Mouse (Mus musculus): ENCODE results near the gene Nkain1. TPM values are rescaled to one million over a fixed set of nuclear protein-coding genes. Genes with fewer than 3 reads are reported as not detected.

The Nkain1 gene
- 1.2 TPM in 2 replicates for polyA plus RNA-seq (2015; fragmentation: Nextera tagmentation; extraction: Ambion mirVana)

- H3K27me3 ChIP-seq (replicated peaks), result 0 out of 2 replicates have a peak, but pooled peaks cover 11% of the 10 kb centered on the region
- peak within 1 kb of the TSS; percentile 99 for H3K4me2 ChIP-seq
- peaks cover 13% of the 10 kb centered on the region; the same call in 1 of the 2 replicates for H3K4me1 ChIP-seq
- peak; percentile 67 for ATAC-seq (ENCODE audit: insufficient read depth, low FRiP score, low read depth)
- peak within 1 kb of the TSS; percentile 68 for H3K4me3 ChIP-seq (replicated peaks)
- WGBS, result under 1% methylated on average over 26 of the region's 41 CpGs
- H3K9me3 ChIP-seq, result no peaks in the 10 kb centered on the region
- H3K27ac ChIP-seq, result no peak within 1 kb of the TSS
- H3K9ac ChIP-seq, result peak within 1 kb of the TSS; percentile 46
- no peaks in the 10 kb centered on the region for H3K36me3 ChIP-seq
Observed at GRCm38 (mm10) chr4:130574048-130574413, at the start of gene Nkain1. Gene Nkain1 (minus strand): TSS chr4:130574173.

GRCm38 (mm10) chr4:130578734-130579274 is 4.8 kb upstream of the Nkain1 start:
- H3K4me2 ChIP-seq, result no peak overlapping the region
- no peak overlapping the region for H3K4me3 ChIP-seq (replicated peaks)
- no peaks in the 10 kb centered on the region for H3K9me3 ChIP-seq
- no peak overlapping the region for H3K9ac ChIP-seq
- H3K36me3 ChIP-seq, result no peaks in the 10 kb centered on the region
- peaks cover 4% of the 10 kb centered on the region; the same call in 1 of the 2 replicates for H3K4me1 ChIP-seq
- 46% methylated on average over 9 of the region's 9 CpGs for whole genome bisulfite sequencing
- H3K27me3 ChIP-seq (replicated peaks), result no peaks in the 10 kb centered on the region
- ATAC-seq (ENCODE audit: insufficient read depth, low FRiP score, low read depth), result peak; percentile 79
- H3K27ac ChIP-seq, result no peak overlapping the region

- Histone ChIP-seq H3K4me1 (peaks cover 13% of the 10 kb centered on the region; the same call in 1 of the 2 replicates), H3K4me3 (replicated peaks) (no peak overlapping the region), H3K4me2 (no peak overlapping the region), H3K27me3 (replicated peaks) (0 out of 2 replicates have a peak, but pooled peaks cover 11% of the 10 kb centered on the region), H3K36me3 (no peaks in the 10 kb centered on the region), H3K27ac (no peak overlapping the region), H3K9ac (no peak overlapping the region), H3K9me3 (no peaks in the 10 kb centered on the region)
- 71% methylated on average over 6 of the region's 6 CpGs for WGBS
- ATAC-seq (ENCODE audit: insufficient read depth, low FRiP score, low read depth), result no peak
Observed at GRCm38 (mm10) chr4:130577081-130577480, 3.1 kb upstream of the Nkain1 start.

DNA sequence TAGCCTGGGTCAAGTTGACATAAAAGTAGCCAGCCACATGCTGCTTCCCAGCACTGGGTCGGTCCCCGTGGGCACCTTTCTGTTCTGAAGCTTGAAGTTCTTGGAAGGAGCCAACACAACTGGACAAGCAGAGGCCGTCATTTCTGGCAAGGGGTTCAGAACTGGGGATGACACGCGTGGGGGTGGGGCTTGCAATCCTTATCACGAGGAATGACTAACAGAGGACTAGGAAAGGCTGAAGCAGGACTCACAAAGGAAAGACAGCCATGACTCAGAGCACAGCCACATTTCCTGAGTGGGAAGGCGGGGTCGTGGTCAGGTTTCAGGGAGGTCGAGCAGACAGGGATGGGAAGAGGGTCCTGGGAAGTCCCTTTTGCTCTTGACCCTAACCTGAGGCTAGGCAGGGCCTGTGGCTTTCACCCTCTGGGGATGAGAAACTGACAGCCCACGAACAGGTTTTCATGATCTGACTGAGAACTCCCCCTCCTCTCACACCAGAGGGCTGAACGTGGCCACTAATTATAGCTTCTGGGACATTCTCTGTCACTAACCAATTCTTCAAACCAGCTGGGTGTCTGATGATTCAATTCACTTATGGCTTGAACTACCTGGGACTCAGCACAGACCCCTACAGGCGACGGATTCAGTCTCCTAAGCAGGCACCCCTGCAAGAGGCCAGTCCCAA is 2.4 kb upstream of the Nkain1 start:
- Histone ChIP-seq H3K36me3 (no peaks in the 10 kb centered on the region), H3K4me3 (replicated peaks) (no peak overlapping the region), H3K4me1 (peaks cover 13% of the 10 kb centered on the region; the same call in 1 of the 2 replicates), H3K27me3 (replicated peaks) (0 out of 2 replicates have a peak, but pooled peaks cover 11% of the 10 kb centered on the region), H3K9ac (no peak overlapping the region), H3K4me2 (no peak overlapping the region), H3K27ac (no peak overlapping the region), H3K9me3 (no peaks in the 10 kb centered on the region)
- ATAC-seq (ENCODE audit: insufficient read depth, low FRiP score, low read depth), result no peak
- WGBS, result 55% methylated on average over 13 of the region's 13 CpGs

GRCm38 (mm10) chr4:130575533-130575932 is 1.6 kb upstream of the Nkain1 start:
- no peaks in the 10 kb centered on the region for H3K9me3 ChIP-seq
- 72% methylated on average over 3 of the region's 3 CpGs for WGBS
- H3K4me2 ChIP-seq, result no peak overlapping the region
- H3K4me3 ChIP-seq (replicated peaks), result no peak overlapping the region
- no peak overlapping the region for H3K27ac ChIP-seq
- no peak overlapping the region for H3K9ac ChIP-seq
- H3K36me3 ChIP-seq, result no peaks in the 10 kb centered on the region
- 0 out of 2 replicates have a peak, but pooled peaks cover 11% of the 10 kb centered on the region for H3K27me3 ChIP-seq (replicated peaks)
- no peak for ATAC-seq (ENCODE audit: insufficient read depth, low FRiP score, low read depth)
- peaks cover 13% of the 10 kb centered on the region; the same call in 1 of the 2 replicates for H3K4me1 ChIP-seq

DNA sequence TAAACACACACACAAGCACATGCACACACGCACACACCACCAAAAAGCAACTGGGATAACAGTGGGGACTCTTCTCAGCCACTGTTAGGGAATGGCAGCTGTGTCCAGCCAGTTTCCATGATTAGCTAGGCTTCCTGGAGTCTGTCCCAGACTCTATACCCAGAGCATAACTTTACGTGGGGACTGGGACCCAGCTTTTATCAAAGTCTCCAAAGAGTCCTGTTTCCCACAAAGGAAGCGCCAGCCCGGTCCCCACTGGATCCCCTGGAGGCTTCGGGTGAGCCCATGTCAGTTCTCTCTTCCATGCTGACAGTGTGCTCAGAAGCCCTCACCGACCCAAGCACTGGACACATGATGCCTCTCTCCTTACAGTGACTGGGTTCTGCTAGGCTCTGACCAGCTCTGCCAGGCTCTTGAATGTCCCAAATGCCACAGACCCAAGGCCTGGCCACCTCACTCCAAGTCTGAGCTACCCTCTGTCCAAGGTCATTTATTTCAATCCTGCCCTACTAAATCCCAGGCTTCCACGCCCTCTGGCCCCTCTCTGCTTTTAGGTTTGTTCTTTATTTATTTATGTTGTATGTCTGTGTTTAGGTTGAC is 988 bp upstream of the Nkain1 start:
- H3K27me3 ChIP-seq (replicated peaks), result 0 out of 2 replicates have a peak, but pooled peaks cover 11% of the 10 kb centered on the region
- peaks cover 13% of the 10 kb centered on the region; the same call in 1 of the 2 replicates for H3K4me1 ChIP-seq
- no peaks in the 10 kb centered on the region for H3K36me3 ChIP-seq
- no peak overlapping the region for H3K4me2 ChIP-seq
- H3K9ac ChIP-seq, result no peak overlapping the region
- H3K27ac ChIP-seq, result no peak overlapping the region
- no peak overlapping the region for H3K4me3 ChIP-seq (replicated peaks)
- H3K9me3 ChIP-seq, result no peaks in the 10 kb centered on the region
- ATAC-seq (ENCODE audit: insufficient read depth, low FRiP score, low read depth), result no peak
- 78% methylated on average over 7 of the region's 7 CpGs for WGBS

DNA sequence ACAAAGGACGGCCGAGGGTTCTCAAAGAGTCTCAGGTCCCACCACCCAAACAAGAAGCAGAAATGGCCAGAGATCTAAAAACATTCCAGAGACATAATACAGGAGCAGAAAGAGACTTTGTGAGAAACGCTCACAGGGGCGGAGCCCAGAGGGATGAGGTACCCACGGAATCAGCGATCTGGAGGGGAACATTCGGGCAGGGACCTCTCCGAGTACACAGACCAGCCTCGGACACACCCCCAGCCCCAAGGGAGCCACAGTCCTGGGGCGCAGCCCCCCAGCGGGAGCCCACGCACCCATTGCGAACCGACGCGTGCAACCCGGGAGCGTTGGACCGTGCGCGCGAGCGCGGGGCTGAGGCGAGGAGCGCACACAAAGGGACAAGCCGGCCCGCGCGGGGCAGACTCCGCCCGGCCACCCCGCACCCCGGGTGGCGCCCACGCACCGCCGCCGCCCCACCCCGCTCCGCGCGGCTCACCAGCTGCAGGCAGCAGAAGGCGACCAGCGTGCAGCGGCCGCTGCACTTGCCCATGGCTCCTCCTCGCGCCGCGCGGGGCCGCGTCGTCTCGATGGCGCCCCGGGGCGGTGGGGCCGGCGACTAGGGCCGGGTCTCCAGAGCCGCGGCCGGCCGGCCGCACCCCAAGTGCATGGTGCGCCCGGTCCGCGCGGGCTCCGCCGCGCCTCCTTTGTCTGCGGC is 474 bp downstream of the Nkain1 start:
- WGBS, result 0% methylated on average over 64 of the region's 76 CpGs

GRCm38 (mm10) chr4:130573012-130573350 is 992 bp downstream of the Nkain1 start:
- Histone ChIP-seq H3K36me3 (no peaks in the 10 kb centered on the region), H3K27me3 (replicated peaks) (0 out of 2 replicates have a peak, but pooled peaks cover 11% of the 10 kb centered on the region), H3K4me2 (peak overlapping the region; percentile 99), H3K4me3 (replicated peaks) (peak overlapping the region; percentile 68), H3K9me3 (no peaks in the 10 kb centered on the region), H3K4me1 (peaks cover 8% of the 10 kb centered on the region; the same call in 1 of the 2 replicates), H3K27ac (no peak overlapping the region), H3K9ac (peak overlapping the region; percentile 46; the same call in 1 of the 2 replicates)
- no peak for ATAC-seq (ENCODE audit: insufficient read depth, low FRiP score, low read depth)
- 2% methylated on average over 6 of the region's 6 CpGs for WGBS

More for the DNA sequence above, 474 bp downstream of the Nkain1 start:
- no peaks in the 10 kb centered on the region for H3K36me3 ChIP-seq
- no peaks in the 10 kb centered on the region for H3K9me3 ChIP-seq
- H3K4me2 ChIP-seq, result peak overlapping the region; percentile 99
- 0 out of 2 replicates have a peak, but pooled peaks have one; percentile 15 for ATAC-seq (ENCODE audit: insufficient read depth, low FRiP score, low read depth)
- H3K9ac ChIP-seq, result peak overlapping the region; percentile 46
- H3K4me3 ChIP-seq (replicated peaks), result peak overlapping the region; percentile 68
- 0 out of 2 replicates have a peak, but pooled peaks cover 11% of the 10 kb centered on the region for H3K27me3 ChIP-seq (replicated peaks)
- no peak overlapping the region for H3K27ac ChIP-seq
- peaks cover 9% of the 10 kb centered on the region; the same call in 1 of the 2 replicates for H3K4me1 ChIP-seq

DNA sequence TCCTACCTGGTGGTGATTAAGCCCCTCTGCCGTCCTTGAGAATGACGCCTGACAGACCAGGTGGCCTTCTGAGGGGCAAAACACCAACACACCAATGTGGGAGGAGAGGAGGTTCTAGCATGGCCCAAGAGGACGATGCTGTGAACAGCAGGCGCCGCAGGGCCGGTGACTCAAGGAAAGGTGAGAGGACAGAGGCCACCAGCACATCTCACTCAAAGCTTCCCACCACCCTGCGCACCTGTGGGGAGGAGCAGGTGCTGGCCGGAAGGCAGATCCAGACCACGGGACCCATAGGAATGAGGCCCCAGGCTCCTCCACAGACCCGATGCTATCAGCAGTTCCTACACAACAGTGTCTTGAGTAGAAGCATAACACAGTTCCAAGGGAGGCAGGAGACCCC is 1.4 kb downstream of the Nkain1 start:
- WGBS, result 30% methylated on average over 10 of the region's 10 CpGs
- ATAC-seq (ENCODE audit: insufficient read depth, low FRiP score, low read depth), result no peak
- peak overlapping the region; percentile 68; the same call in 1 of the 2 replicates for H3K4me3 ChIP-seq (replicated peaks)
- no peaks in the 10 kb centered on the region for H3K36me3 ChIP-seq
- 0 out of 2 replicates have a peak, but pooled peaks cover 11% of the 10 kb centered on the region for H3K27me3 ChIP-seq (replicated peaks)
- peak overlapping the region; percentile 99 for H3K4me2 ChIP-seq
- no peak overlapping the region for H3K27ac ChIP-seq
- no peaks in the 10 kb centered on the region for H3K9me3 ChIP-seq
- no peak overlapping the region for H3K9ac ChIP-seq
- peaks cover 8% of the 10 kb centered on the region; the same call in 1 of the 2 replicates for H3K4me1 ChIP-seq

GRCm38 (mm10) chr4:130570941-130571720 is 2.8 kb downstream of the Nkain1 start:
- 59% methylated on average over 10 of the region's 10 CpGs for WGBS
- Histone ChIP-seq H3K4me2 (no peak overlapping the region), H3K27me3 (replicated peaks) (0 out of 2 replicates have a peak, but pooled peaks cover 11% of the 10 kb centered on the region), H3K9ac (no peak overlapping the region), H3K4me1 (peaks cover 8% of the 10 kb centered on the region; the same call in 1 of the 2 replicates), H3K4me3 (replicated peaks) (no peak overlapping the region), H3K9me3 (no peaks in the 10 kb centered on the region), H3K36me3 (no peaks in the 10 kb centered on the region), H3K27ac (no peak overlapping the region)
- no peak for ATAC-seq (ENCODE audit: insufficient read depth, low FRiP score, low read depth)

Data from stomach, embryonic 15.5 days (tissue).